Mouse (Mus musculus): ENCODE results near the gene Pdss2. TPM values are rescaled to one million over a fixed set of nuclear protein-coding genes. Genes with fewer than 3 reads are reported as not detected.

Gene Pdss2
- total RNA-seq, 1 experiment = 16.6 TPM

DNA sequence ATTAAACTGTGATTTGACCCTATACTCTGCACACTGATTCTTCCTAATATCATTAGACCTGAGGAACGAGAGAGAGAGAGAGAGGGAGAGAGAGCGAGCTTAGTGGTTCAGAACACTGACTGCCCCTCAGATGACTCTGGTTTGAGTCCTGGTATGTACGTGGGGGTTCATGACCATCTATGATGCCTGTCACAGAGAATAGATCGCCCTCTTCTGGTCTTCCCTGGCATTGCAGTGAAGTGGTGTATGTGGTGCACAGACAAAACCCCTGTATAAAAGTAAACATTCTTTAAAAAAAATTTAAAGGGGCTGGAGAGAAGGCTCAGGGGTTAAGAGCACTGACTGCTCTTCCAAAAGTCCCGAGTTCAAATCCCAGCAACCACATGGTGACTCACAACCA, 157.0 kb downstream of the Pdss2 start:
- no peaks in the 10 kb centered on the region for H3K36me3 ChIP-seq (ENCODE audit: control insufficient read depth, insufficient read depth, low read length, poor library complexity, severe bottlenecking)
- H3K27ac ChIP-seq (ENCODE audit: insufficient read depth, low read depth, low read length, poor library complexity, severe bottlenecking) = no peak overlapping the region
- H3K4me3 ChIP-seq (ENCODE audit: insufficient read depth in 1 of 2, low read depth in 1 of 2, low read length in 2 of 2, poor library complexity in 1 of 2, severe bottlenecking in 1 of 2) = no peak overlapping the region
- no peaks in the 10 kb centered on the region for H3K9me3 ChIP-seq (ENCODE audit: control insufficient read depth, insufficient read depth, low read depth, low read length)
- TF ChIP-seq HCFC1 (IDR thresholded peaks at IDR 0.05; ENCODE audit: borderline replicate concordance, insufficient read depth, low read length) (no peak), ZC3H11A (IDR thresholded peaks at IDR 0.05; ENCODE audit: borderline replicate concordance, low read depth, low read length) (0 out of 2 replicates have a peak, but pooled peaks have one; percentile 17)
- H3K9ac ChIP-seq (ENCODE audit: insufficient read depth, low read depth, low read length, poor library complexity, severe bottlenecking) = no peak overlapping the region
- H3K4me1 ChIP-seq (ENCODE audit: control insufficient read depth in 2 of 2, insufficient read depth in 2 of 2, low read length in 2 of 2, poor library complexity in 1 of 2) = peaks cover 0 to 5% of the 10 kb centered on the region in 2 experiments; a peak in 2 of 4 replicates
- in situ Hi-C loops (cut with MboI; ENCODE audit: low sequenced_read_pairs in 2 of 2, unreplicated experiment in 2 of 2) = no loop called here
- peak; percentile 57 for DNase-seq (ENCODE audit: low read depth, low spot score)

DNA sequence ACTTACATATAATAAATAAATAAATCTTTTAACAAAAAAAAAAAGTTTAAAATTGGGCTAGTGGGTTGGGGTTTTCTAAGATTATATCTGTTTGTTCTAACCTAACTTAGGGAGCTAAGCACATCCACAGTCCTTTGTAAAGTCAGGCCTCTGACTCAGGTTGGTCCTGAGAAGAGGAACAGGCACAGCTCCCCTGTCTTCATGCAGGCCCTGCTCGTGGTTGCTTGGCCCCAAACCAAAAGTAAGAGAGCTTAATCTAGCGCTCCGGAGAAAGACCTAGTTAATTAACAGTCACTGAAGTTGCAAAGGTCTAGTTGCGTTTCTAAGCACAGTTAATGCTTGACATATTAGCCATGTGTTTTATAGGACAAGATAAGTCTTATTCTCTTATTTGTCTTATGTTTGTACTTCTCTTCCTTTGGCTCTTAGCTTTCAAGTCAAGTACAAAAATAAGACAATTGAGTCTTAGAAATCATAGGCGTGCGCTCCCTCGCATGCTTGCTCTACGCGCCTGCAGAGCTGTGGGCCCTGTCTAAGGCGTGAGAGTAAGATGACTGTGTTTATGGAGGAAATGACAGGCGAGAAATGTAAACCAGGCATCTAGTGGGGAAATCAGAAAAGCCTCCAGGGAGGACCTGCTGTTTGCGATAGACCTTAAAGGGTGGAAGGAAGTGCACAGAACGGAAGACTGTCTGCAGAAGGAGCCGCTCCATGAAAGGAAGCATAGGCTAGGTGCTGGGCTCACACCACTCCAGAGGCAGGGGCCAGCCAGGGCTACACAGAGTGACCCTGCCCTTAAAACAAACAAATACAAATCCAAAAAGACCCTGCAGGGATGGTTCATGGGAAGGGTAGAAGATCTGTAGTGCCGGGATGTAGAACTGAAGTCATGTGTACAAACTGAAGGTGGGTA, 157.7 kb downstream of the Pdss2 start:
- DNase-seq (ENCODE audit: low read depth, low spot score) = no peak
- Histone ChIP-seq H3K4me3 (ENCODE audit: insufficient read depth in 1 of 2, low read depth in 1 of 2, low read length in 2 of 2, poor library complexity in 1 of 2, severe bottlenecking in 1 of 2) (no peak overlapping the region), H3K4me1 (ENCODE audit: control insufficient read depth in 2 of 2, insufficient read depth in 2 of 2, low read length in 2 of 2, poor library complexity in 1 of 2) (peaks cover 0 to 2% of the 10 kb centered on the region in 2 experiments; a peak in 1 of 4 replicates), H3K9me3 (ENCODE audit: control insufficient read depth, insufficient read depth, low read depth, low read length) (no peaks in the 10 kb centered on the region), H3K36me3 (ENCODE audit: control insufficient read depth, insufficient read depth, low read length, poor library complexity, severe bottlenecking) (no peaks in the 10 kb centered on the region), H3K9ac (ENCODE audit: insufficient read depth, low read depth, low read length, poor library complexity, severe bottlenecking) (no peak overlapping the region), H3K27ac (ENCODE audit: insufficient read depth, low read depth, low read length, poor library complexity, severe bottlenecking) (no peak overlapping the region)
- TF ChIP-seq MAFK (IDR thresholded peaks at IDR 0.05; ENCODE audit: insufficient read depth, low read depth, low read length) (no peak), HCFC1 (IDR thresholded peaks at IDR 0.05; ENCODE audit: borderline replicate concordance, insufficient read depth, low read length) (no peak), CHD2 (IDR thresholded peaks at IDR 0.05; ENCODE audit: low read depth, low read length) (no peak)
- in situ Hi-C loops (cut with MboI; ENCODE audit: low sequenced_read_pairs in 2 of 2, unreplicated experiment in 2 of 2) = no loop called here

DNA sequence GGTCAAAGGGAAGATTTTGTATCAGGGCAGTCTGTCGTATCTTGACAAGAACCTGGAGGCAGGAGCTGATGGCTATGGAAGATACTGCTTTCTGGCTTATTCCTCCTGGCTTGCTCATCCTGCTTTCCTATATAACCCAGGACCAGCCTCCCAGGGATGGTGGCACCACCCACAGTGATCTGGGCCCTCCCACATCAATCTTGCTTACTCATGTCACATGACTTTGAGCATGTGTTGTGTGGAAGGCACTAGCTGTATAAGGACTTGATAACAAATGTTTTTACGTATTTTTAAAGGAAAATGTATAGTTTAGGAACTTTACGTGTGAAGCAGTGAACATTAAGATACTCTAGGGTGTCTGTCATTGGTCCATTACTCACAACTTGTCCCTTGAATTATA, 161.4 kb downstream of the Pdss2 start:
- no peak for TF ChIP-seq CHD2 (IDR thresholded peaks at IDR 0.05; ENCODE audit: low read depth, low read length)
- no peak for TF ChIP-seq MAFK (IDR thresholded peaks at IDR 0.05; ENCODE audit: insufficient read depth, low read depth, low read length)
- no peak for TF ChIP-seq ZNF384 (IDR thresholded peaks at IDR 0.05; ENCODE audit: low read depth, low read length)
- TF ChIP-seq HCFC1 (IDR thresholded peaks at IDR 0.05; ENCODE audit: borderline replicate concordance, insufficient read depth, low read length) = no peak
- TF ChIP-seq ZC3H11A (IDR thresholded peaks at IDR 0.05; ENCODE audit: borderline replicate concordance, low read depth, low read length) = no peak
- in situ Hi-C loops (cut with MboI; ENCODE audit: low sequenced_read_pairs in 2 of 2, unreplicated experiment in 2 of 2) = no loop called here
- no peak for DNase-seq (ENCODE audit: low read depth, low spot score)

DNA sequence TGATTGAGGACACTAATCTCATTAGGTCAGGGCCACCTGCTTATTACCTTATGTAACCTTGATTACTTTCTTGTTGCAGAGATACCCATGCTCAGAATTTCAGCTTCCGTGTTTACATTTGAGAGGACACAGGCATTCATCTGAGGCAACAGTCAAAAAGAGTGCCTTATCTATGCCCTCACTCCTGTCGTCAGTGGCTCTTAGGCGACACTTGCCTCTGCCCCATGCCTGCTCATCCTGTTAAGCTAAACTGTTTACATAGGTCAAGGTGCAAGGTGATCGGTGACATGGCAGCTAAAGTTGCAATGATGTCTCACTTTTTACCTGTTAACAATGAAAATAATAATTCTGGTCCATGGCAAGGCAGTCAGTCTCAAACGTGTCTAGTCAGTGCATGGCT, 163.3 kb downstream of the Pdss2 start:
- Histone ChIP-seq H3K9ac (ENCODE audit: insufficient read depth, low read depth, low read length, poor library complexity, severe bottlenecking) (no peak overlapping the region), H3K27ac (ENCODE audit: insufficient read depth, low read depth, low read length, poor library complexity, severe bottlenecking) (no peak overlapping the region), H3K9me3 (ENCODE audit: control insufficient read depth, insufficient read depth, low read depth, low read length) (no peaks in the 10 kb centered on the region), H3K4me1 (ENCODE audit: control insufficient read depth in 2 of 2, insufficient read depth in 2 of 2, low read length in 2 of 2, poor library complexity in 1 of 2) (no peaks in the 10 kb centered on the region), H3K36me3 (ENCODE audit: control insufficient read depth, insufficient read depth, low read length, poor library complexity, severe bottlenecking) (no peaks in the 10 kb centered on the region), H3K4me3 (ENCODE audit: insufficient read depth in 1 of 2, low read depth in 1 of 2, low read length in 2 of 2, poor library complexity in 1 of 2, severe bottlenecking in 1 of 2) (no peak overlapping the region)
- TF ChIP-seq ZC3H11A (IDR thresholded peaks at IDR 0.05; ENCODE audit: borderline replicate concordance, low read depth, low read length) = no peak
- no peak for TF ChIP-seq MAFK (IDR thresholded peaks at IDR 0.05; ENCODE audit: insufficient read depth, low read depth, low read length)
- TF ChIP-seq ZNF384 (IDR thresholded peaks at IDR 0.05; ENCODE audit: low read depth, low read length) = no peak
- DNase-seq (ENCODE audit: low read depth, low spot score) = no peak
- in situ Hi-C loops (cut with MboI; ENCODE audit: low sequenced_read_pairs in 2 of 2, unreplicated experiment in 2 of 2) = no loop called here

More for the DNA sequence above, 161.4 kb downstream of the Pdss2 start:
- Histone ChIP-seq H3K9me3 (ENCODE audit: control insufficient read depth, insufficient read depth, low read depth, low read length) (no peaks in the 10 kb centered on the region), H3K36me3 (ENCODE audit: control insufficient read depth, insufficient read depth, low read length, poor library complexity, severe bottlenecking) (no peaks in the 10 kb centered on the region), H3K4me1 (ENCODE audit: control insufficient read depth in 2 of 2, insufficient read depth in 2 of 2, low read length in 2 of 2, poor library complexity in 1 of 2) (peaks cover 0 to 2% of the 10 kb centered on the region in 2 experiments; a peak in 1 of 4 replicates), H3K4me3 (ENCODE audit: insufficient read depth in 1 of 2, low read depth in 1 of 2, low read length in 2 of 2, poor library complexity in 1 of 2, severe bottlenecking in 1 of 2) (no peak overlapping the region), H3K9ac (ENCODE audit: insufficient read depth, low read depth, low read length, poor library complexity, severe bottlenecking) (no peak overlapping the region), H3K27ac (ENCODE audit: insufficient read depth, low read depth, low read length, poor library complexity, severe bottlenecking) (no peak overlapping the region)

Measured in ES-E14 (cell line).